Mouse (Mus musculus) intestine, embryonic 14.5 days (tissue): ENCODE measurements at regions not wholly inside any gene's neighbourhood (a gene's known extent, or its start where the extent isn't known, plus 50 kb on each side); places are given as distances from the start of the nearest gene placed in this dataset.

ENCODE experiments used
- ATAC-seq: fragments of 200-750 bp; cut with Nextera tagmentation; replicated peaks from 2 replicates; pipeline ENCODE4 v1.8.0; 2017; ENCODE audit warnings: low read depth, moderate number of reproducible peaks, moderate TSS enrichment, moderate library complexity; ENCODE audit not compliant: low FRiP score, low TSS enrichment
- DNase-seq: peaks from one replicate; pipeline ENCODE4 v3.0.0-alpha.2; 2018; ENCODE audit warnings: low spot score
- H3K27ac ChIP-seq: fragments of 300-500 bp; sonication (generic); 2 replicates; pipeline ENCODE4 v1.5.1; 2014; ENCODE audit warnings: low read depth, mild to moderate bottlenecking, control low read depth
- H3K27me3 ChIP-seq: fragments of 300-500 bp; sonication (generic); replicated peaks from 2 replicates; pipeline ENCODE4 v1.6.1; 2014; ENCODE audit warnings: low read length, control low read depth; ENCODE audit not compliant: control insufficient read depth, insufficient read depth
- H3K36me3 ChIP-seq: fragments of 300-500 bp; sonication (generic); 2 replicates; pipeline ENCODE4 v1.6.1; 2014; ENCODE audit warnings: low read length, control low read depth; ENCODE audit not compliant: control insufficient read depth, insufficient read depth
- H3K4me1 ChIP-seq: fragments of 300-500 bp; sonication (generic); replicated peaks from 2 replicates; pipeline ENCODE4 v1.6.1; 2014; ENCODE audit warnings: low read length, control low read depth, mixed read lengths; ENCODE audit not compliant: control insufficient read depth, insufficient read depth
- H3K4me2 ChIP-seq: fragments of 300-500 bp; sonication (generic); 2 replicates; pipeline ENCODE4 v1.6.1; 2014; ENCODE audit warnings: low read length
- H3K4me3 ChIP-seq: fragments of 300-500 bp; sonication (generic); 2 replicates; pipeline ENCODE4 v1.5.1; 2014; ENCODE audit warnings: low read depth, low read length, control low read depth, mixed read lengths
- H3K9ac ChIP-seq: fragments of 300-500 bp; sonication (generic); 2 replicates; pipeline ENCODE4 v1.6.1; 2014; ENCODE audit warnings: mild to moderate bottlenecking, low read length
- H3K9me3 ChIP-seq: fragments of 300-500 bp; sonication (generic); 2 replicates; pipeline ENCODE4 v1.6.1; 2016; ENCODE audit warnings: low read length, control low read depth; ENCODE audit not compliant: control insufficient read depth
- WGBS: fragments of 180-500 bp; shearing (Covaris S2); extraction: QIAGEN DNeasy Blood & Tissue Kit; methylation state at CpG from one replicate; pipeline ENCODE4 v1.1.7; 2014; 5-methylcytosine and 5-hydroxymethylcytosine counted together

- H3K27ac ChIP-seq = no peak overlapping the region
- H3K9ac ChIP-seq = no peak overlapping the region
- H3K4me1 ChIP-seq = no peaks in the 10 kb centered on the region
- H3K4me2 ChIP-seq = no peak overlapping the region
- H3K36me3 ChIP-seq = no peaks in the 10 kb centered on the region
- H3K27me3 ChIP-seq = no peaks in the 10 kb centered on the region
- ATAC-seq = no peak
- H3K4me3 ChIP-seq = no peak overlapping the region
- 72% methylated on average over 8 of the region's 8 CpGs for WGBS
- H3K9me3 ChIP-seq = no peaks in the 10 kb centered on the region
- no peak for DNase-seq
Observed at GRCm38 (mm10) chr7:69062094-69062493, 313.1 kb upstream of the Arrdc4 start.

GRCm38 (mm10) chr7:69061242-69061641 is 312.2 kb upstream of the Arrdc4 start:
- ATAC-seq (no peak), DNase-seq (no peak)
- 88% methylated on average over 4 of the region's 4 CpGs for WGBS
- Histone ChIP-seq H3K9ac (no peak overlapping the region), H3K27me3 (no peaks in the 10 kb centered on the region), H3K36me3 (no peaks in the 10 kb centered on the region), H3K27ac (no peak overlapping the region), H3K9me3 (no peaks in the 10 kb centered on the region), H3K4me3 (no peak overlapping the region), H3K4me2 (no peak overlapping the region), H3K4me1 (no peaks in the 10 kb centered on the region)

- Histone ChIP-seq H3K9me3 (no peaks in the 10 kb centered on the region), H3K27ac (no peak overlapping the region), H3K4me3 (no peak overlapping the region), H3K9ac (no peak overlapping the region), H3K4me1 (no peaks in the 10 kb centered on the region), H3K4me2 (no peak overlapping the region), H3K36me3 (no peaks in the 10 kb centered on the region), H3K27me3 (no peaks in the 10 kb centered on the region)
- 49% methylated on average over 8 of the region's 8 CpGs for WGBS
- no peak for ATAC-seq
- DNase-seq = no peak
Observed at GRCm38 (mm10) chr7:69016575-69016974, 267.5 kb upstream of the Arrdc4 start.

GRCm38 (mm10) chr7:69015047-69015446 is 266.0 kb upstream of the Arrdc4 start:
- WGBS = 67% methylated on average over 4 of the region's 4 CpGs
- Histone ChIP-seq H3K9me3 (no peaks in the 10 kb centered on the region), H3K36me3 (no peaks in the 10 kb centered on the region), H3K4me2 (no peak overlapping the region), H3K27me3 (no peaks in the 10 kb centered on the region), H3K27ac (no peak overlapping the region), H3K4me1 (no peaks in the 10 kb centered on the region), H3K4me3 (no peak overlapping the region), H3K9ac (no peak overlapping the region)
- DNase-seq (no peak), ATAC-seq (no peak)

GRCm38 (mm10) chr7:69007237-69007636 is 258.2 kb upstream of the Arrdc4 start:
- Histone ChIP-seq H3K27me3 (no peaks in the 10 kb centered on the region), H3K9me3 (no peaks in the 10 kb centered on the region), H3K36me3 (no peaks in the 10 kb centered on the region), H3K27ac (no peak overlapping the region), H3K4me1 (no peaks in the 10 kb centered on the region), H3K4me2 (no peak overlapping the region), H3K9ac (no peak overlapping the region), H3K4me3 (no peak overlapping the region)
- WGBS = 78% methylated on average over 10 of the region's 10 CpGs
- no peak for DNase-seq
- no peak for ATAC-seq

- DNase-seq (no peak), ATAC-seq (no peak)
- H3K4me2 ChIP-seq = no peak overlapping the region
- H3K4me3 ChIP-seq = no peak overlapping the region
- no peak overlapping the region for H3K9ac ChIP-seq
- no peaks in the 10 kb centered on the region for H3K4me1 ChIP-seq
- no peaks in the 10 kb centered on the region for H3K36me3 ChIP-seq
- 91% methylated on average over 4 of the region's 4 CpGs for WGBS
- no peaks in the 10 kb centered on the region for H3K27me3 ChIP-seq
- H3K27ac ChIP-seq = no peak overlapping the region
- H3K9me3 ChIP-seq = no peaks in the 10 kb centered on the region
Observed at GRCm38 (mm10) chr7:68988061-68988460, 239.0 kb upstream of the Arrdc4 start.

GRCm38 (mm10) chr7:68983937-68984336 is 234.9 kb upstream of the Arrdc4 start:
- Histone ChIP-seq H3K9ac (no peak overlapping the region), H3K4me1 (no peaks in the 10 kb centered on the region), H3K27me3 (no peaks in the 10 kb centered on the region), H3K27ac (no peak overlapping the region), H3K4me2 (no peak overlapping the region), H3K4me3 (no peak overlapping the region), H3K9me3 (no peaks in the 10 kb centered on the region), H3K36me3 (no peaks in the 10 kb centered on the region)
- DNase-seq (no peak), ATAC-seq (no peak)
- 47% methylated on average over 1 of the region's 1 CpGs for WGBS

GRCm38 (mm10) chr7:68982914-68983502 is 234.0 kb upstream of the Arrdc4 start:
- Histone ChIP-seq H3K27ac (no peak overlapping the region), H3K9me3 (no peaks in the 10 kb centered on the region), H3K4me2 (no peak overlapping the region), H3K27me3 (no peaks in the 10 kb centered on the region), H3K9ac (no peak overlapping the region), H3K4me1 (no peaks in the 10 kb centered on the region), H3K36me3 (no peaks in the 10 kb centered on the region), H3K4me3 (no peak overlapping the region)
- WGBS = 80% methylated on average over 10 of the region's 10 CpGs
- ATAC-seq (no peak), DNase-seq (no peak)

- Histone ChIP-seq H3K4me3 (no peak overlapping the region), H3K4me2 (0 out of 2 replicates have a peak overlapping the region, but pooled peaks have one; percentile 8), H3K4me1 (0 out of 2 replicates have a peak, but pooled peaks cover 2% of the 10 kb centered on the region), H3K36me3 (no peaks in the 10 kb centered on the region), H3K27ac (no peak overlapping the region), H3K9me3 (no peaks in the 10 kb centered on the region), H3K27me3 (no peaks in the 10 kb centered on the region), H3K9ac (no peak overlapping the region)
- 51% methylated on average over 4 of the region's 4 CpGs for WGBS
- no peak for ATAC-seq
- no peak for DNase-seq
Observed at GRCm38 (mm10) chr7:68978576-68978975, 229.5 kb upstream of the Arrdc4 start.
